Mouse (Mus musculus): ENCODE data around the gene Ucn2. TPM values are rescaled to one million over a fixed set of nuclear protein-coding genes. Genes with fewer than 3 reads are reported as not detected.
A peak's percentile ranks its signal among the peaks of the same experiment; 100 is the strongest.

Ucn2 gene
- total RNA-seq, 2 experiments from 2014 or later, result 0.20 TPM; not detected in 1

GRCm38 (mm10) chr9:109027521-109027920, 41.7 kb downstream of the Ucn2 start:
- peak; percentile 35 to 62 for DNase-seq
- intact Hi-C loops (cut with DNase I), result no loop called here

GRCm38 (mm10) chr9:109028421-109028820, 42.6 kb downstream of the Ucn2 start:
- peak in 1 of 2 experiments; percentile 1 for DNase-seq
- intact Hi-C loops (cut with DNase I), result no loop called here

DNA sequence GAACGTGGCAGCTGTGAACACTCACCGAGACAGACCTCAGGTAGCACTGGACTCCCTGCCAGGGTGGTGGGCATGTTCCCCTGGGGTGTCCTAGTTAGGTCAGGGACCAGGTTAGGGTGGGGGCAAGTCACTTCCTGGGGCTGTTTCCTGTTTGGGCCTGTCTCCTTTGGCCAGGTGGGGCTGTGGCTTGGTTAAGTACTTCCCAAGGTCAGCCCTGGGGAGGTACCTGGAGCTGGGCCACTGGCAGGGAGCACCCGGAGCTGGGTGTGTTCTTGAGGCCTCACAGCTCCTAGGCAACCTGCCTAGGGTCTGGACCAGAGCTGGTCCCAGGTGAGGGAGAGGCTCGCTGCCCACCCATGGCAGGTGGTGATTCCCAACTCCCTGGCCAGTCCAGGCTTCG, 43.1 kb downstream of the Ucn2 start:
- intact Hi-C loops (cut with DNase I), result no loop called here

DNA sequence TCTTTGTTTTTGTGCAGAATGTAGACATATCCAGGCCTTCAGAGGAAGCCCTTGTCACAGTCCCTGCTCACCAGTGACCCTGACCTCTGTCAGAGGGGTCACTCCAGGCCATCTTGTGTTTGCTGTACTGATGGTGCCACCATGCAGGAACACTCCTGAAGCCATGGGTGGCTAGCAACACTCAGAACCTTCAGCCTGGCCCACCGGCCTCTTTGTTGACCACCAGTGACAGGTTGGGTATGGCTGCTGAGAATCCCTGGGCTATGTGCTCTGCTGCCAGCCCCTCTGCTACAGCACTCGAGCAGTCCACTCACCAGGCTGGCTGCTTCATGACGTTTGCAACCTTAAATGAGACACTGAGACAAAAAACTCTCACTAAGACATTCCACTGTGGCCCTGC, 44.5 kb downstream of the Ucn2 start:
- peak in 1 of 2 experiments; percentile 0 for DNase-seq
- intact Hi-C loops (cut with DNase I), result no loop called here

More for the DNA sequence above, 43.1 kb downstream of the Ucn2 start:
- DNase-seq, result peak in 1 of 2 experiments; percentile 1

- peak in 1 of 2 experiments; percentile 0 for DNase-seq
- intact Hi-C loops (cut with DNase I), result no loop called here
Observed at GRCm38 (mm10) chr9:109031001-109031400, 45.2 kb downstream of the Ucn2 start.

GRCm38 (mm10) chr9:109031686-109032085, 45.9 kb downstream of the Ucn2 start:
- peak in 1 of 2 experiments; percentile 0 for DNase-seq
- intact Hi-C loops (cut with DNase I), result no loop called here

DNA sequence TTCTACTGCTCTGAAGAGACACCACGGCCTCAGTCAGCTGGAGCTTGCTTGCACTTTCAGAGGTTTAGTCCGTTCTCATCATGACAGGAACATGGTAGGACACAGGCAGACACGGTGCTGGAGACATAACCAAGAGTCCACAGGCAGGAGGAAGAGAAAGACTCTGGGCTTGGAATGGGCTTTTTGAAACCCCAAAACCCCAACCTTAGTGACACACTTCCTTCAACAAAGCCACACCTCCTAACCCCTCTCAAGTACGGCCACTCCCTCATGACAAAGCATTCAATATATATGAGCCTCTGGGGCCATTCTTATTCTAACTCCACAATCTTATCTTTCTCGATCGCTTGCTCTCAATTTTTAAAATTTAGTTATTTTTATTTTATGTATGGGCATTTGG, 46.6 kb downstream of the Ucn2 start:
- intact Hi-C loops (cut with DNase I), result no loop called here
- DNase-seq, result no peak

Small RNA genes within 50 kb of the gene (microRNA-seq; reads per million reads assigned to microRNA genes)
- 0 reads per million in 2 experiments for gene Mir711

Other genes with a start within 250 kb of the Ucn2 start
- gene Ip6k2, start 202.2 kb upstream of the Ucn2 start, total RNA-seq (2021), result 10 to 100 TPM; 30.7 to 31.8 TPM
- gene Nckipsd, start 177.6 kb upstream of the Ucn2 start, total RNA-seq (2021), result 10 to 100 TPM in 1 of 2 experiments, 1 to 10 TPM in 1; 9.9 to 11.4 TPM
- under 1 TPM; 0.12 TPM for gene Celsr3, start 159.7 kb upstream of the Ucn2 start, total RNA-seq (2021)
- 10 to 100 TPM; 27.0 TPM for gene Slc26a6, start 132.7 kb upstream of the Ucn2 start, total RNA-seq (2021)
- under 1 TPM in 1 of 2 experiments, not detected in 1; 0.41 TPM for gene Tmem89, start 71.4 kb upstream of the Ucn2 start, total RNA-seq (2021)
- gene Uqcrc1, start 49.4 kb upstream of the Ucn2 start, total RNA-seq (2021), result 1,000 to 10,000 TPM; 2,254 to 2,272 TPM
- 1 to 10 TPM in 1 of 2 experiments, under 1 TPM in 1; 0.33 to 1.1 TPM for gene Col7a1, start 32.4 kb upstream of the Ucn2 start, total RNA-seq (2021)
- gene Pfkfb4, start 5.8 kb downstream of the Ucn2 start, total RNA-seq (2021), result 1 to 10 TPM; 1.9 to 3.2 TPM
- gene Shisa5, start 52.6 kb downstream of the Ucn2 start, total RNA-seq (2021), result 10 to 100 TPM; 49.5 to 50.0 TPM
- 10 to 100 TPM; 10.4 to 10.6 TPM for gene Trex1, start 73.7 kb downstream of the Ucn2 start, total RNA-seq (2021)
- 10 to 100 TPM in 1 of 2 experiments, 1 to 10 TPM in 1; 8.4 to 10.3 TPM for gene Atrip, start 88.1 kb downstream of the Ucn2 start, total RNA-seq (2021)
- gene Ccdc51, start 96.5 kb downstream of the Ucn2 start, total RNA-seq (2021), result 10 to 100 TPM; 10.4 to 11.1 TPM
- 100 to 1,000 TPM; 220 to 279 TPM for gene Tma7, start 96.6 kb downstream of the Ucn2 start, total RNA-seq (2021)
- 10 to 100 TPM; 16.3 to 20.0 TPM for gene Plxnb1, start 109.4 kb downstream of the Ucn2 start, total RNA-seq (2021)
- gene Fbxw21, start 176.0 kb downstream of the Ucn2 start, total RNA-seq (2021), result not detected
- gene Fbxw13, start 210.0 kb downstream of the Ucn2 start, total RNA-seq (2021), result not detected
- gene Fbxw20, start 248.7 kb downstream of the Ucn2 start, total RNA-seq (2021), result not detected